Mouse (Mus musculus): ENCODE measurements around the gene Abhd17c.

GRCm38 (mm10) chr7:84137779-84138178 is 13.9 kb downstream of the Abhd17c start:
- no peak for TF ChIP-seq EP300 (IDR thresholded peaks at IDR 0.05; ENCODE audit: low read depth)
- no peak for TF ChIP-seq CTCF (IDR thresholded peaks at IDR 0.05; ENCODE audit: low read depth)

Measured in liver, postnatal 0 days (tissue).